ENCODE assay signal across 12 mouse cellular contexts in genomic region chr15:80897911-80898310, GRCm38 (mm10).
"Had no signal": no experiment of that assay in that cellular context is flagged by ENCODE, and none has a peak within 500 bp of the region (broad histone marks: within the 10 kb centered on the region; RNA-seq: fewer than 3 reads in every experiment).

No protein-coding gene starts in this region.

- H3K4me3 ChIP-seq: layer of hippocampus, adult 2 months; liver, embryonic 13.5 days; midbrain, embryonic 13.5 days had no signal

- H3K27me3 ChIP-seq: liver, embryonic 13.5 days; midbrain, embryonic 13.5 days had no signal

- H3K9me3 ChIP-seq: liver, embryonic 13.5 days; midbrain, embryonic 13.5 days had no signal

- ATAC-seq: midbrain, embryonic 13.5 days; midbrain, embryonic 16.5 days had no signal

- H3K9ac ChIP-seq: liver, embryonic 13.5 days; midbrain, embryonic 13.5 days had no signal

- H3K4me2 ChIP-seq: liver, embryonic 13.5 days; midbrain, embryonic 13.5 days had no signal

- H3K27ac ChIP-seq: kidney, postnatal 0 days; layer of hippocampus, adult 2 months; liver, embryonic 13.5 days; macrophage; midbrain, embryonic 13.5 days had no signal

- DNase-seq: kidney, postnatal 25 days; layer of hippocampus, adult 9-11 months; liver, embryonic 13.5 days; lung, adult 2 months; thymus, adult 2 months; thymus, postnatal 14 days; thymus, postnatal 4 days had no signal

- H3K4me1 ChIP-seq: midbrain, embryonic 13.5 days had no signal
